Mouse (Mus musculus) T-helper 1 cell (primary cell): ENCODE measurements at regions not wholly inside any gene's neighbourhood (a gene's known extent, or its start where the extent isn't known, plus 50 kb on each side); places are given as distances from the start of the nearest gene placed in this dataset.

Source experiments
- in situ Hi-C: fragments of 300-600 bp; cut with MboI, MseI; formaldehyde crosslinking; loops from one replicate; pipeline ENCODE4 v1.15.1; 2025; ENCODE audit warnings: high pct_unique_total_duplicates

- in situ Hi-C loops: no loop called here
Measured at GRCm38 (mm10) chr16:21320284-21320683, 102.6 kb upstream of the Vps8 start.

GRCm38 (mm10) chr16:21321188-21322070, 101.5 kb upstream of the Vps8 start:
- in situ Hi-C loops: no loop called here

- in situ Hi-C loops: no loop called here
Measured at GRCm38 (mm10) chr16:21322437-21322836, 100.5 kb upstream of the Vps8 start.

- in situ Hi-C loops: no loop called here
Measured at GRCm38 (mm10) chr16:21323446-21324034, 99.4 kb upstream of the Vps8 start.

- in situ Hi-C loops: no loop called here
Measured at GRCm38 (mm10) chr16:21327969-21328368, 94.9 kb upstream of the Vps8 start.

GRCm38 (mm10) chr16:21329199-21329598, 93.7 kb upstream of the Vps8 start:
- in situ Hi-C loops: no loop called here

GRCm38 (mm10) chr16:21331229-21331628, 91.7 kb upstream of the Vps8 start:
- in situ Hi-C loops: no loop called here

- in situ Hi-C loops: no loop called here
Measured at GRCm38 (mm10) chr16:21332411-21332810, 90.5 kb upstream of the Vps8 start.

- in situ Hi-C loops: no loop called here
Measured at GRCm38 (mm10) chr16:21332862-21333222, 90.1 kb upstream of the Vps8 start.

- in situ Hi-C loops: no loop called here
Measured at GRCm38 (mm10) chr16:21333223-21333951, 89.5 kb upstream of the Vps8 start.

GRCm38 (mm10) chr16:21339061-21339459, 83.9 kb upstream of the Vps8 start:
- in situ Hi-C loops: no loop called here

GRCm38 (mm10) chr16:21339460-21340081, 83.3 kb upstream of the Vps8 start:
- in situ Hi-C loops: no loop called here

GRCm38 (mm10) chr16:21340136-21340535, 82.8 kb upstream of the Vps8 start:
- in situ Hi-C loops: no loop called here

GRCm38 (mm10) chr16:21349869-21350268, 73.0 kb upstream of the Vps8 start:
- in situ Hi-C loops: no loop called here

GRCm38 (mm10) chr16:21351289-21351688, 71.6 kb upstream of the Vps8 start:
- in situ Hi-C loops: no loop called here

- in situ Hi-C loops: no loop called here
Measured at GRCm38 (mm10) chr16:21353111-21353510, 69.8 kb upstream of the Vps8 start.

GRCm38 (mm10) chr16:21353545-21353944, 69.4 kb upstream of the Vps8 start:
- in situ Hi-C loops: no loop called here

GRCm38 (mm10) chr16:21355638-21356037, 67.3 kb upstream of the Vps8 start:
- in situ Hi-C loops: loop anchor here (5.0 kb wide), 1 partner anchor 57 kb away; no protein-coding TSS in a partner anchor

- in situ Hi-C loops: loop anchor here (5.0 kb wide), 1 partner anchor 55 kb away; no protein-coding TSS in a partner anchor
Measured at GRCm38 (mm10) chr16:21357433-21357832, 65.5 kb upstream of the Vps8 start.

- in situ Hi-C loops: loop anchor here (5.0 kb wide), 1 partner anchor 54 kb away; no protein-coding TSS in a partner anchor
Measured at GRCm38 (mm10) chr16:21358313-21358920, 64.5 kb upstream of the Vps8 start.

- in situ Hi-C loops: loop anchor here (5.0 kb wide), 1 partner anchor 53 kb away; no protein-coding TSS in a partner anchor
Measured at GRCm38 (mm10) chr16:21359459-21359858, 63.5 kb upstream of the Vps8 start.
